Mouse (Mus musculus) embryo, embryonic 11.5 days (tissue): ENCODE results near the gene Myo19.

Experiments used
- DNase-seq: peaks from one replicate; pipeline ENCODE4 v3.0.0-alpha.2; 2012; ENCODE audit warnings: low read depth, low spot score

Gene Myo19

DNA sequence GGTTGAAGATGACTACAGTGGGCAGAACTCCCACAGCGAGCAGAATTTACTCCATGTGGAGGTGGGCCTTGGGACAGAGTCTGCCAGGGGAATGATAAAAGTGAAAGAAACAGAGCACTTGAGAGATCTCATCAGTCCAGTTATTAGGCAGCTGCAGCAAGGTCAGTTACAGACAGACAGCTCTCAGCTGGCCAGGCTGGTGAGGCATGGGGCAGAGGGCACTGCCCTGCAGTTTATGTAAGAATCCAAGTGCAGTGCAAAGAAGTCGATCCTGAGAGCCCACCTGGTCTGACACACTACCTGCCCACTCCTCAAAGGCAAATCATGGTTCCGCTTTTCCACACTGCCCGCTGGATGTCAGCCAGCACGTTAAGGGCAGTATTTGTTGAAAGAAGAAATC lies 6.3 kb downstream of the Myo19 start:
- DNase-seq = no peak

GRCm38 (mm10) chr11:84886767-84887511 lies 7.0 kb downstream of the Myo19 start:
- no peak for DNase-seq

GRCm38 (mm10) chr11:84888025-84888424 lies 8.1 kb downstream of the Myo19 start:
- DNase-seq = no peak

DNA sequence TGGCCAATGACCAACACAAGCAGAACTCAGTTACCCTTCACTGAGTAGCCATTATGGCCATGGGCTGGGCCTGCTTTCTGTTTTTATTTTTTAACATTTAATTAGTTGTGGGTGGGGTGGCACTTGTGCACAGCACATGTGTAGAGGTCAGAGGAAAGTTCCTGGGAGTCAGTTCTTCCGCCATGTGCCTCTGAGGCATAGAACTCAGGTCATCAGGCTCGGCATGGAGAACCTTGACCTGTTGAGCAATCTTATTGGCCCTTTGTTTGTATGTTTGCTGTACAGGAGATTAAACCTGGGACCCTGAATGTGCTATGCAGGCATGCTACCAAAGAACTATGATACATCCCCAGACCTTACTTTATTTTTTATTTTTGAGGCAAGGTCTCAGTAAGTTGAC lies 9.5 kb downstream of the Myo19 start:
- no peak for DNase-seq

DNA sequence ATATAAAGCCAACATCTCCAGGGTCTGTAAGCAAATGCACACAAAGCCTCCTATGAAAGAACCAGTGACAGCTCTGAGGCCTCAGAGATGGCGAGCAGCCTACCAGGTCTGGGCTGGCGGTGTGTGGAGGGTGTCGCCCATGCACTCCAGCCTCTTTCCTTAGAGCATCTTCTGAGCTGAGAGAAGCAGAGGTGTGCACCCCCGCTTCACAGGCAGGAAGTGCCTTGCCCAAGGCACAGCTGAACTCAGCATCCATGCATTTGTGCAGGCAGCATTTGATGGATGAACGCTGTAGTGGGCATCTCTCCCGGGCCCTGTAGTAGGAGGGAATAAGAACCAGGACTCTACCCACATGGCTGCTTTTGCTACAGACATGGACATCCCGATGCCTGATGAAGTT lies 11.8 kb downstream of the Myo19 start:
- DNase-seq = no peak

- no peak for DNase-seq
Observed at GRCm38 (mm10) chr11:84893113-84893512, 13.2 kb downstream of the Myo19 start.

DNA sequence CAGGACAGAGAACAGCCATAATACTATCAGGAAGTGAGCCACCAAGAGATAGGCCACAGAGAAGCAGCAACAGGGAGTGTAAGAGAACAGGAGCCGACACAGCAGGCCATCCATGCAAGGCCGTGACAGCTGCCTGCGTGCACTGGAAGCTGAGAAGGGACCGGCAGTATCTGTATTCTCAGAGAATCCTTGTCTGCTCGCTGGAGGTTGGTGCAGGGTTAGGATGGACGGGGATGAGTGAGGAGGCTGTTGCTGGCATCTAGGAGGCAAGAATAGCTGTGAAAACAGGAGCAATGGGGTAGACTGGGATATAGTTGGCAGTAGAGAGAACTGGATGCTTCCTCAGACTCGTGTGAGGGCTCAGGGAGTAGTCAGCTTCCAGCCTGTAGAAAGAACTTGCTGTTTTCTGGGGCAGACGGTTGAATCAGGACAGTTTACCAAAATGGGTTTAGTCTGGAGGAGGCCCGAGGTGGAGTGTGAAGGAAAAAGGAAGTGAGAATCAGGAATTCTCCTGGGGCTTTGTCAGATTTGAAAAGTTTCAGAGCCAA lies 24.7 kb downstream of the Myo19 start:
- DNase-seq = no peak

DNA sequence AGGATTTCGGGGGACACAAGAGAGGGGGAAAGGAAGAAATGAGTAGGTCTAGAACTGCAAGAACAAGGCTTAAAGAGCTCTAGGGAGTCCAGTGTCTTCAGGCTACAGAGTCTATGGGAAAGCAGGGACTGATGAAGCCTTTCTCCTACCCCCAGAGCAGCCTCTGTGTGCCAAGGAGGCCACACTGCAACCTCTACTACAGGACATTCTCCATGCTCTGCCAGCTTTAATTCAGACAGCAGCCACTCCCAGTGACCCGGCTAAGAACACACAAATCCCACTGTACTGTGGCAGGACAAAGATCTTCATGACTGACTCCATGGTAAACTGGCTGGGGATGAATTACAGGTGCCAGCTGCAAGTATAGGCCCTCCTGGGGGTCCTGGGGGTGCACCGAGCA lies 27.1 kb downstream of the Myo19 start:
- no peak for DNase-seq

GRCm38 (mm10) chr11:84908480-84908879 lies 28.5 kb downstream of the Myo19 start:
- no peak for DNase-seq

DNA sequence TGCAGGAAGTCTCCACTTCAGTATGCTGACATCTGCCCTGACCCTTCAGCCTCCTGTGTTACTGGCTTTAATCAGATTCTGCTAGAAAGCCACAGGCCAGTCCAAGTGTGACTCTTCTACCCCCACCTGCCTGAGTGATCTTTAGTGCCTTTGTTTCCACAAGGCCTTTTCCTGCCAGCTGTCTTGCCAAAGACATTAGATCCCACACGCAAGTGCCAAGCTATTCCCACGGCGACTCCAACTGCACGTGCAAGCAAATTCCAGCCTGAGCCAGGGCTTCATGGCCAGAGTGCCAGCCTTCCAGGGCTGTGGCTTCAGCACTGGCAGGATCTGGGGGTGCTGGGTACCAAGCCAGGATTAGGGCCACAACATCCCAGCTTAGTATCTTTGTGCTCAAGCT lies 30.5 kb downstream of the Myo19 start:
- no peak for DNase-seq

- DNase-seq = no peak
Observed at GRCm38 (mm10) chr11:84914673-84915072, 34.7 kb downstream of the Myo19 start.

DNA sequence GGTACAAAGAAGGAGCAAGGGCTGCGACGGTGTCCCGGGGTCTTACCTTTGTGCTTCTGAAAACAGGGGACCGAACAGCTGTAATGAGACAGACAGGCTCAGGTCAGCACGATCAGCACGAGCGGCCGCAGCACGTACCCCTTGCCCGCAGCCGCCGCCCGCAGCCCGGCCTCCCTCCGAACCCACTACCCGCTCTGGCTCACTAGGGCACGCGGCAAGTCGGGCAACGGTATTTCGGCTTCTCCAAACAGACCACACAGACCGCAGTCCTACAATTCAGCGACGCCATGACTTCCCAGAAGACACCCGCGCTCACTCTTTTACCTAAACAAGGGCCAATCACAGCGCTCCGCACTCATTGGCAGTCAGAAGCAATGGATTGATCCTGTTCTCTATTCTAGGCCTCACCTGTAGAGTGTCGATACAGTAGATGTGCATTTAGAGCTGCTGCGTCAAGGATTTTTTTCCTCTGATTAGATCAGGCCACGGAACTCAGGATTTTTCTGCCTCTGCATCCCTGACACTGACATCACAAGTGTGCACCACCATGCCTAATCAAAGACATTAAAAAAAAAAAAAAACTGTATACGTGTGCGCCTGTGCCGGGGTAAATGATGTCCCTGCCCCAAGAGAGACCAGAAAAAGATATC lies 36.2 kb downstream of the Myo19 start, which contains the start of gene Znhit3:
TSS of gene Znhit3 (minus strand) at position 314 of the 650 bp plus-strand sequence.
- DNase-seq = peak; percentile 72

- no peak for DNase-seq
Observed at GRCm38 (mm10) chr11:84916703-84917300, 36.9 kb downstream of the Myo19 start.

- peak; percentile 78 for DNase-seq
Observed at GRCm38 (mm10) chr11:84918425-84918824, 38.5 kb downstream of the Myo19 start.

DNA sequence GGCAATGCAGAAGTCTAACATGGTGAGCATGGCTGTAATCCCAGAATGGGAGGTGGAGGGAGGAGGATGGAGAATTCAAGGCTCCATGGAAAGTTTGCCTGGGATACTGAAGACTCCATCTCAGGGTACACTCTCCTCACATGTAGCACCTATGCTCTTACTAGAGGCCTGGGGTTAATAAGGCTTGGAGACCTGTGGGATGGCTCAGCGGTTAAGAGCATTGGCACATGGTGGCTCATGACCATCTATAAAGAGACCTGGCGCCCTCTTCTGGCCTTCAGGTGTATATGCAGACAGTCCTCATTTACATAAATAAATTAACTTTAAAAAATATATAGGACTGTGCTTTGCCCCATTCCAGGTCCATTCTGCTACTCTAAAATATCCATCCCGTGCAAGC lies 39.3 kb downstream of the Myo19 start:
- no peak for DNase-seq

- DNase-seq = no peak
Observed at GRCm38 (mm10) chr11:84919951-84920350, 40.0 kb downstream of the Myo19 start.

- no peak for DNase-seq
Observed at GRCm38 (mm10) chr11:84920981-84921380, 41.0 kb downstream of the Myo19 start.

DNA sequence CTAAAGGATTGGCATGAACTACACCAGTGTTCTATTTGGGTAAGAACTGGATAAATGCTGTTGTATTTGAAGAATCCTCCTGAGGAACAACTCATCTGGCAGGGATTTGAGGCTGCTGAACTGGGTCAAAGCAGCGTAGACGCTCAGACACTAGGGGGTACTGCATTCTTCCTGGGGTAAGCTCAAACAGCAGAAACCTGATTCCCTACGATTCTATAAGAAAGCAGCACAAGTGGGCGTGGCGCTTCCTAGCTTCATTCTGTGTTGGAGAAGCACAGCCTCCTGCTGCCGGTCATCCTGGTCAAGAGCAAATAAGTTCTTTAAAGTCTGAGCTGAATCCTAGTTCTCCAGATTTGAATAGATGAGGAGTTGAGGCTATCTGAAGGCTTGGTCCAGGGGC lies 52.3 kb downstream of the Myo19 start:
- no peak for DNase-seq

DNA sequence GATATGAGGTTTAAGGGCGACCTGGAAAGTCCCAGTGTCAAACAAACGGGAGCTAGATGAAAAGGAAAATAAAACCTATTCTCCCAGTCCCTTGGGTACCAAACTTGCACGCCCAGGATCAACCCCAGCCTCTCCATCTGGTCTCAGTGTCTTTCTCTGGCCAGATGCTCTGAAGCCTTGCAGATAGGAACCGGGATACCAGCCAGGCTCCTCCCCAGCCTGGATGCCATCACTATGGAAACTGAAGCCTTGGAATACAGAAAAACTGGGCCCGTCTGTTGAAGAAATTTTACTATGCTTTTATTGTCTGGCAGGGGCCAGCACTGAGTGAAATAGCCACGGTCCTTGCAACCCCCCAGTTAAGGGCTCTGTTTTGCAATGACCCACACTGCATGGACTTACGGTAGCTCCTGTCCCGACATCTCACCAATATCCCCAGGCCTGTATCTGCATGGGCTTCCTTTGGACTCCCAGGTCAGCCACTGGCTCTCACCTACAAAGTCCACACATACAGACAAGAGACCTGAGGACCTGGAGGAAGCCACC lies 59.6 kb downstream of the Myo19 start:
- no peak for DNase-seq

DNA sequence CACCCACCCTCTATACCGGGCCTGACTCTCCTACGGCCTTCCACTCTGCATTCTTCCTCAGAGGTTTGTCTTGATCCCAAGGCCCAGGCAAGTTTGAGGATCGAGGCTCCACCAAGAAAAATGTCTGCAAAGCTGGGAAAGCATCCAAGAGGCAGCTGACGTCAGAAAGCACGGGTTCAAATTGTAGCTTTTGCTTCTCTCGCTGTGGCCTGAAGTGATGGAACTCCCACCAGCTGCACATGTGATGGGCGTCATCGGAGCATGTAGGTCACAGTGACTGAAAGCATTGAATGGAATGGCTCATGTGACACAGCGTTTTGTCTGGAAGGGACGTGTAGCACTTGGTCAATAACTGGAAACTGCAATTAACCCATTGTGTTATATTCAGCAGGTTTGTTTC lies 60.2 kb downstream of the Myo19 start:
- no peak for DNase-seq

DNA sequence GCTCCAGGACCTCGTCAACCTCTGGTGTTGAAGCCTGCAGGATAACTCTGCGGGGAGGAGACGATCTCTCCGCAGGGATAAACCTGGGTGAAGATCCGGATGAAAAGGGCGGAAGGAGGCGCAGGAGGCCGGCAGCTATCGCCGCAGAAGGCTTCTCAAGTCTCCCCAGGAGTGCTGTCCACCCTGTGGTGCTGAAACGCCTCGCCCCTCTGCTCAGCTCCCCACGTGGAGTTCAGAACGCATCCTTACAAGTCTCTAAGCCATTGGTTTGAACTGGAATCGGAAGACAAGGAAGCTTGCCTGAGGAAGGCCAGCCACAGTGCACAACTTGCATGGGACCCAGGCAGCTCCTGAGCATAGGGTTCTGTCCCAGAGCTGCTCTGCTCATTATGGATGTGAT lies 64.0 kb downstream of the Myo19 start:
- peak; percentile 75 for DNase-seq
